Mouse (Mus musculus) heart, embryonic 10.5 days (tissue): ENCODE results near the gene 4932415D10Rik. TPM values are rescaled to one million over a fixed set of nuclear protein-coding genes. Genes with fewer than 3 reads are reported as not detected.

ENCODE experiments used
- polyA plus RNA-seq: library from polyadenylated mRNA; unstranded; fragments of >200 nt; fragmentation: Nextera tagmentation; extraction: Ambion mirVana; gene quantifications from 2 replicates; pipeline ENCODE4 v1.2.1, GENCODE M21; 2016

Gene 4932415D10Rik
- polyA plus RNA-seq, 1 experiment from 2014 or later: 0.03 TPM

Other genes starting within 250 kb of the 4932415D10Rik start
- 3.1 and 3.5 TPM in 2 replicates for gene BC024063, start 233.2 kb downstream of the 4932415D10Rik start, polyA plus RNA-seq
- gene AU041133, start 188.6 kb downstream of the 4932415D10Rik start, polyA plus RNA-seq: 3.7 and 4.2 TPM in 2 replicates
- 11.7 and 13.7 TPM in 2 replicates for gene Zfp938, start 75.3 kb downstream of the 4932415D10Rik start, polyA plus RNA-seq
- gene Gm4924, start 37.7 kb upstream of the 4932415D10Rik start, polyA plus RNA-seq: 8.2 and 9.0 TPM in 2 replicates
- gene Gm1553, start 176.0 kb upstream of the 4932415D10Rik start, polyA plus RNA-seq: not detected in 2 replicates